Mouse (Mus musculus): ENCODE measurements around the gene Kcnn1. TPM values are rescaled to one million over a fixed set of nuclear protein-coding genes. Genes with fewer than 3 reads are reported as not detected.
"Not testable (repeated sequence)": the region's sequence is repeated elsewhere in the genome, so short reads cannot be mapped to it uniquely, and the experiment has no call there.

Gene Kcnn1
- total RNA-seq, 2 experiments from 2014 or later: 3.0 to 3.1 TPM

GRCm38 (mm10) chr8:70842484-70842883 is 20.6 kb downstream of the Kcnn1 start:
- DNase-seq: no peak

DNA sequence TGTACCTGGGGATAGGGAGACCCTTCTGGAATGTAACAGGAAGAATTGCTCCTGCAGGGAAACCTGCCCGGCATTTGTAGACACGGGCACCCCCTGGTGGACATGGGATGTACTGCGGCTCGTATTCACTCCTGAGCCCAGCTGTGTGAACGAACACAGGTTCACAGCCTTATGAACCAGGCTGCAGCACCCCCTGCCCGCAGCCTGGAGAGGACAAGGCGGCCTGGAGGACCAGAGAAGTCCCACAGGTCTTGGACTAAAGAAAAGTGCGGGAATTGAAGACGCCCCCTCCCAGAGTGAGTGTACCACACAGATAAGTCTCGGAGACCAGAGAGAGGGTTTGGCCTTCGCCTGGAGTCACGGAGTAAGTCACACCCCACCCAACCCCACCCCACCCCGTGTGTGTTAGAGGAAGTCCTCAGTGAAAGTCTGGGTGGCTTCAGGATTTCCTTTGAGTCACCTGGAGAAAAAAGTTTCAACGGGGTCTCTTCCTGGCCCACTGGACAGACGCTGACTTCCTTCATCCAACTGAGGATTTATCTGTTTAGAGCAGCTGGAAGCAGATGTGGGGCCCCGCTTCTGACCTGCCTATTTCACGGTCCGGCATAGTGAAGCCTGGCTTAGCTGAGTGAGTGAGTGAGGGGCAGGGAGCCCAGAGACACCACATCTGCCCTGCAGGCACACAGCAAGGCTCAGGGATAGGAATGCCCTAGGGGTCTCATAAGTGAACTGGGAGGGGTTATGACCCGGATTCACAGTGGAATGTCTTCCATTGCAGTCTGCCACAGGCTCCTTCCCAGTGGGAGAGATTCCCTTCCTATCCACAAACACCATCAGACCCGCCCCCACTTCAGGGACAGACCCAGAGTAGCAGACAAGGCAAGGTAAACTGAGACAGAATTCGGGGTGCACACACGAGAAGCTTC is 21.6 kb downstream of the Kcnn1 start:
- DNase-seq: peak; percentile 95

DNA sequence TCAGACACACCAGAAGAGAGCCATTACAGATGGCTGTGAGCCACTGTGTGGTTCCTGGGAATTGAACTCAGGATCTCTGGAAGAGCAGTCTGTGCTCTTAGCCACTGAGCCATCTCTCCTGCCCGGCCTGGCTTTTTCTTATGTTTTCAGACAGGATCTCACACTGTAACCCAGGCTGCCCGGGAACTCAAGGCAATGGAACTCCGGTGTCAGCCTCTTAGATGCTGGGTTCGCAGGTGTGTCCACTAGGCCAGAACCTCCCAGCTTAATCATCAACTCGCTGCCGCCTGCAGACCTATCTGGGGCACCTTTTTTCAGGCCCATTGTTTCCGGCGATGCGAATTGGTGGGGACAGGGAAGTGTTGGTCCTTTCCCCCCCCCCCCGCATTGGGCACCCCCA is 22.5 kb downstream of the Kcnn1 start:
- DNase-seq: no peak

DNA sequence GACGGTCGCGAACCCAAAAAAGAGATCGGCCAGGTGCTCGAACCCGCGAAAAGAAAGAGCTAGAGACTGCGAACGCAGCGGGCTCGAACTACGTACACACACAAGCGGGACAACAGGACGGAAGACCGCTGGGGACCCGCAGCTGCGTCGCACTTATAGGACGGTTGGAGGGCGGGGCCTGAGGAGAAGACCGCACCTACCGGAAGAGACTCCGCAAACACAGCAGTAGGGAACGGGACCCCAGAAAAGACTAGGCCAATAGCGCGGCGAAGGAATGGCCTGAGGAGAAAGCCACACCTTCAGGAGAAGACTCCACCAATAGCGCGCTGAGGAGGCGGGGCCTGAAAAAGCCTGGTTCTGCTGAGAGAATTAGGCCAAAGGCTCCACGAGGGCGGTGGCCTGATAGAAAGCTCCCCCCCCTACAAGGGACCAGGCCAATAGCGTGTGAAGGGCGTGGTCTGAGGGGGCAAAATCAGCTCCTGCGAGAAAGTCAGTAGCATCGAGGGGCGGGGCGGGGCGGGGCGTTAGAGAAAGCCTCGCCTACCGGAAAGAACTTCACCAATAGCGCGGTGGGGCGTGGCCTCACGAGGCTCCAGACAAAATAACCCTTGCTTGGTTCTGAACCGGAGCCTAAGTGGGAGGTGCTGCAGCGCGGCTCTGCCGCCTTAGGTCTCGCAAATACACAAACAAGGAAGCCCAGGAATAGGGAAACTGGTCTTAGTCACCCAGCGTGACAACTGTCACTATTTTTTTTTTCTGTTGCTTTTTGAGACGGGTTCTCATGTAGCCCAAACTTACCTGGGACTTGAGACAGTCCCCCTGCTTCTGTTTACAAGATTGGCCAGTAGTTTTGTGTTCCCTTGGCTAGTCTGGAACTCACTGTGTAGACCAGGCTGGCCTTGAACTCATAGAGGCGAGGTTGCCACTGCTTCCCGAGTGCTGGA is 23.4 kb downstream of the Kcnn1 start, which contains the start of gene Arrdc2:
Arrdc2 (minus strand) TSS at position 313 of the 944 bp plus-strand sequence.
- DNase-seq: peak; percentile 98

DNA sequence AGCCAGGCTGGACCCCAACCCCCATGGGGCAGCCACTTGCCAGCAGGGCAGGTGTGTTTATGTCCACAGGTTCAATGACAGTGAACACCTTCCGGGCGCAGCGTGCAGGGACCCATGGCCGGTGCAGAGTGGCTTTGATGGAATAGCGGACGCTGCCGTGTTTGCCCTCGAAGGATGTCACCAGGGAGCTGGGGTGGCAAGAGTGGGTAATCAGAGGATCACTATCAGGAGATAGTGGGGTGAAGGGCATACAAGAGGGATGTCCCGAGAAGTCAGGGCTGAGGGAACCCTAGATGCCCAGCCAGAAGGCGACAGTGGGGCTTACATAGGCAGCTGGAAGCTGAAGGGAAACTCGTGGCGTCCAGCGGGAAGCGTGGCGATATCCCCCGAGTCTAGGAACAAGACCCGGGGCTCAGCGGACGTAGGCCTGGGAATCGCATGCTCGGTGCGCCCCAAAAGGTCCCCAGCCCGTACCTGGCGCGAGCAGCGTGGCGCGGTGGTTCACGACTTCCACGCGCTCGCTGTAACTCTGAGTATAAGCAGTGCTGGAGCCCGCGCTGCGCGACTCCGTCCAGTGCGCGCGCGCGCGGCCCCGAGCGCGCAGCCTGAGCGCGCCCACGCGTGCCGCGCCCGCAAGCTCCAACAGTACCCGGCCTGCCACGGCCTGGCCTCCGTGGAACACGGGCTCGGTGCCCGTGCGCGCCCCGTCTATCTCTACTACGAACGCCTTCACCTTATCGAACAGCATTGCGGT is 24.2 kb downstream of the Kcnn1 start:
- no peak for DNase-seq

DNA sequence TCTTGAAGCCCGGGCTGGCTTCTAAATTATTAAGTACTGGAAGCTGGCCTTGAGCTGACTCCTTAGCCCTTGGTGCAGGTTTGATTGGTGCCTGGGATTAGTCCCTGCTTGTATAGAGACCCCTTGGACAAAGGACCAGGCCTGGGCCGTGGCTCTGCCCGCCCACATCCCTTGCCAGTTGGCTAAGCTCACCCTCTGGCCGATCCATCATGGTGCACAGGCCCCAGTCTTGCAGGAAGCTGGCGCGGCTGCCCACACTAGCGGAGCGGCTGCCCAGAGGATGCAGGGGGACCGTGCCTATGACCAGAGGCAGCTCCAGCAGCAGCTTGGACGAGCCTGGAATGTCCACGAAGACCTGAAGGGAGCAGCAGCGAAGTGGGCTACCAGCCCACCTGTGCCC is 26.4 kb downstream of the Kcnn1 start:
- no peak for DNase-seq

GRCm38 (mm10) chr8:70834071-70834470 is 29.0 kb downstream of the Kcnn1 start:
- DNase-seq: no peak

- peak; percentile 77 for DNase-seq
Observed at GRCm38 (mm10) chr8:70833520-70833919, 29.5 kb downstream of the Kcnn1 start.

DNA sequence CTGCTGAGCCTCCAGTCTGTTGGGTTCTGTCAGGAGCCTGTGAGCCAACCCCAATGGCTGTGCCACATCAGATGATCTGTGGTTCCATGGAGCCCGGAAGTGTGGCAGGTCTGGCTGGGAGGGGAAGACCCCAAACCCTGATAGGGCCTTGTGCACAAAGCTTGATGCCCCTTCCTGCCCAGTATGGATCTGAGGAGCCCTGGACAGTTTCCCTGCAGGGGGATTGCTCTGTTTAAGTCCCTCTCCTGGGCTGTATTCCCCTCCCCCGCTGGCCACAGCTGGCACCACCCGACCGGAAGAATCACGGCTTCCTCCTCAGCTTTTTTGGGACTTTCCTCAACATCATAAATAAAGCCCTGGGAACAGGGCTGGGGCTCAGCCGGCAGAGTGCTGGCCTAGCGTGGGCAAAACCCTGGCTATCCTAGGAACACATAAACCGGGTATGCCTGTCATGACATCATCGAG is 30.0 kb downstream of the Kcnn1 start:
- DNase-seq: no peak

- DNase-seq: no peak
Observed at GRCm38 (mm10) chr8:70832371-70832770, 30.7 kb downstream of the Kcnn1 start.

- DNase-seq: no peak
Observed at GRCm38 (mm10) chr8:70831517-70831916, 31.5 kb downstream of the Kcnn1 start.

DNA sequence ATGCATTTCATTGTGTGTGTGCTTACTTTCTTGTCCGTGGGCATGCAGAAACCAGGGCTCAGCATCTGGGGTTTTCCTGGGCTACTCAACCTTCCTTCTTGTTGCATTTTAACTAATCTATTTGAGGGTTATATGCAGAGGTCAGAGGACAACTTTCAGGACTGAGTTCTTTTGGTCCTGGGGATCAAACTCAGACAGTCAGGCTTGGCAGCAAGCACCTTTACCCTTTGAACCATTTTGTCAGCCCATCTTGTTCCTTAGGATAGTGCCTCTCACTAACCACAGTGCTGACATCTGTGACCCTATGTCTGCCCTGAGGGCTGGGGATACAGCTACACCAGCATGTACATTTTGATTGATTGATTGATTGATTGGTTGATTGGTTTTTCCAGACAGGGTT is 35.3 kb downstream of the Kcnn1 start:
- DNase-seq: no peak

- no peak for DNase-seq
Observed at GRCm38 (mm10) chr8:70827010-70827409, 36.0 kb downstream of the Kcnn1 start.

- DNase-seq: no peak
Observed at GRCm38 (mm10) chr8:70825816-70826215, 37.2 kb downstream of the Kcnn1 start.

DNA sequence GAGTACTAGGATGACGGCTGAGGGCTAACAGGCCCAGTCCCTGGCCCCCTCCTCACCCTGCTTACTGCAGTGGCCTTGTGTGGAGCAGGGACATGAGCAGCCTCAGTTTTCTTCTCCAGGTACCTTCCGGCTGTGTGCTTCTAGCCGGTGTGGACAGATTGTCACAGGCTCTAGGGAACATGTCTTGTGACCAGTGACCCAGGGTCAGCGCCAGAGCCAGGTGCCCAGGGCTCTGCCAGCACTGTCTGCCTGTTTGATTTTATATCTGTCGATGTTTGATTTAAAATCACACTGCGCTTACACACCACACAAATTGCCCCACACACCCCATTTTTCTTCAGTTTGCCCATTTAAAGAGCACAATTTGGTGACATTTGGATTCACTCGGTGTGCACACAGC is 39.3 kb downstream of the Kcnn1 start:
- DNase-seq: no peak

DNA sequence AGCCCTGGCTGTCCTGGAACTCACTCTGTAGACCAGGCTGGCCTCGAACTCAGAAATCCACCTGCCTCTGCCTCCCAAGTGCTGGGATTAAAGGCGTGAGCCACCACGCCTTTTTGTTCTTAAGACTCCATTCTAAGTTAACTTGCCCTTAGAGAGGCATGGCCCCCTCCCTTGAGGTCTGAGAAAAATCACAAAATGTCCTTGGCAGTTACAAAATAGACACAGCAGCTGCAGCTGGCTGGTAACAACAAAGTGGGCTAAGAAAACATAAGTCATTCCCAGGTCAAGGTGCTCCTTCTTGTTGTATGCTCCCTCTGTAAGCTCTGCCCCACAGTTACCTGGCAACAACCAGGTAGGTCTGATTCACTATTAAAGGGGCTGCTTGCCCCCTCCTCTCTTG is 40.5 kb downstream of the Kcnn1 start:
- DNase-seq: not testable (repeated sequence)

GRCm38 (mm10) chr8:70821992-70822391 is 41.1 kb downstream of the Kcnn1 start:
- DNase-seq: no peak

DNA sequence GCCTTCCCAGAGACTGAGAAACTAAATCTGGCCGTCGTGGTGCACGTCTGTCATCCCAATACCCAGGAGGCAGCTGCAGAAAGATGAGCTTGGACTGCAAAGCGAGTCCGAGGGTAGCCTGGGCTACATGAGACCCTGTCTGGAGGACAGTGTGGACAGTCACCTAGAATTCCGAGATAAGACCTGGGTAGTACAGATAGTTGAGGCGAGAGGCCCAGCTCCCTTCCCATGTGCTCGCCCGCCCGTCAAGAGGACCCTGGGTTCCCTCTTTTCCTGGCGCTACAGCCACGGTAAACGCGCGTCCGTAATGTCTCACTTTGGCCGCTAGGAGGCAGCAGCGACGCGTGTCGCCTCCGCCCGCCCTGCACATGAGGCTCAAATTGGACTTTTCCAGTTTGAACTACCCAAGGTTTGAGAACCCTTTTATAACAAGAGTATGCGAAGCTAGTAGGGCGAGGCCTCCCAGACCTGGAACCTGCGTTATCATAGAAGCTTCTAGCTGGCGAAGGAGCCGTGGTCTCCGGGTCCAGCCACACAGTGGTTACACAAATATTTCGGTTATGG is 41.6 kb downstream of the Kcnn1 start:
- peak; percentile 81 for DNase-seq

GRCm38 (mm10) chr8:70820101-70820935 is 42.7 kb downstream of the Kcnn1 start:
- peak; percentile 56 for DNase-seq

DNA sequence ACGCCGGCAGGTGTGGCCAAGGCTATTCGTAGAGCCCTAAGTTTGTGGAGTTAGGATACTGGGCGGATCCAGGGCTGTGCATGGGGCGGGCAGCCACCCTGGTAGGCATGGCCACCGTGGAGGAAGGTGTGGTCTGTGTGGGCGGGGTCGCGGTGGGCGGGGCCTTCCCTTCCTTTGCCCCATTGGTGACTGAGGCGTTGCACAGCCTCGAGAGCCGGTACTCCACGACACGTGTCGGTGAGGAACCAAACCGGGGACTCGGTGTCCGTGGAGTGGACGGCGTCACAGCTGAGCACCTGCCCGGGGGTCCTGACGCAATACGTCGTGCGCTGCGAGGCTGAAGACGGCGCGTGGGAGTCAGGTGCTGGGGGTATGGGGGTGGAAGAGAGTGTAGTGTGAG is 46.4 kb downstream of the Kcnn1 start:
- peak; percentile 54 for DNase-seq

DNA sequence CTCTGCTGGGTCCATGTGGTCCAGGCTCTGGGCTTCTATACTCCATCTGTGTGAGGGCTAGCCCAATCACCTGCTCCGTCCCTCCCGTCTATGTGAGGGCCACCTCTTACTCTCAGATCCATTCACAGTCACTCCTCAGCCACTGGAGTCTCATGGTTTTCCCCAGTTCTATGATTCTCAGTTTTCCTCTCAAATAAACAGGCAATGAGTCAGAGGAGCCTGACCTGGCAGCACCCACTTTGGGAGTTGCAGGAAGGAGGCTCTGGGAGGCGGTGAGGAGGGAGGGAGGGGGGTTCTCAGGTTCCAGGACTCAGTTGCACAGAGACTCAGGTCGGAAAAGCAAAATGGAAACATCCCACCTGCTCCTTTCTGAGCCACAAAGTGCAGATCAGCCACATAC is 50.2 kb downstream of the Kcnn1 start:
- DNase-seq: no peak
